Mouse (Mus musculus): ENCODE results near the gene Olfr1086. TPM values are rescaled to one million over a fixed set of nuclear protein-coding genes. Genes with fewer than 3 reads are reported as not detected.
"Not testable (repeated sequence)": the region's sequence is repeated elsewhere in the genome, so short reads cannot be mapped to it uniquely, and the experiment has no call there.

The Olfr1086 gene
- not detected for total RNA-seq (2021)
- polyA plus RNA-seq (2012; rRNA removed) = not detected in 2 replicates
- long read RNA-seq = 0 reads

- intact Hi-C loops (cut with DNase I) = no loop called here
These were observed at the start of gene Olfr1086 for GRCm38 (mm10) chr2:86679992-86680391. Olfr1086 (minus strand) TSS chr2:86680092.

GRCm38 (mm10) chr2:86698295-86698694 is 18.4 kb upstream of the Olfr1086 start, which contains the start of gene Olfr1087:
Olfr1087 (minus strand) TSS chr2:86698395.
- intact Hi-C loops (cut with DNase I) = no loop called here
- Histone ChIP-seq H3K9ac (ENCODE audit: low read depth, low read length) (no peak within 1 kb of the TSS), H3K4me1 (ENCODE audit: control insufficient read depth, insufficient read depth, low read length) (no peaks in the 10 kb centered on the region), H3K79me2 (replicated peaks; ENCODE audit: control insufficient read depth, insufficient read depth, low read length) (no peaks in the 10 kb centered on the region), H3K36me3 (ENCODE audit: control insufficient read depth, insufficient read depth, low read length) (no peaks in the 10 kb centered on the region), H3K4me3 (no peak within 1 kb of the TSS), H3K27me3 (ENCODE audit: control insufficient read depth, insufficient read depth, low read length) (no peaks in the 10 kb centered on the region), H3K27ac (no peak within 1 kb of the TSS)
- no peak for TF ChIP-seq POLR2A (IDR thresholded peaks at IDR 0.05; ENCODE audit: insufficient read depth, low read depth, low read length)
- no peak for TF ChIP-seq CTCF (IDR thresholded peaks at IDR 0.05)
- TF ChIP-seq EP300 (IDR thresholded peaks at IDR 0.05; ENCODE audit: insufficient read depth, low read depth, low read length) = no peak
- DNase-seq = no peak

More at GRCm38 (mm10) chr2:86679992-86680391, at the start of gene Olfr1086:
- Histone ChIP-seq H3K9ac (ENCODE audit: low read depth, low read length) (no peak within 1 kb of the TSS), H3K36me3 (ENCODE audit: control insufficient read depth, insufficient read depth, low read length) (no peaks in the 10 kb centered on the region), H3K4me3 (no peak within 1 kb of the TSS), H3K27me3 (ENCODE audit: control insufficient read depth, insufficient read depth, low read length) (no peaks in the 10 kb centered on the region), H3K4me1 (ENCODE audit: control insufficient read depth, insufficient read depth, low read length) (no peaks in the 10 kb centered on the region), H3K27ac (no peak within 1 kb of the TSS), H3K79me2 (replicated peaks; ENCODE audit: control insufficient read depth, insufficient read depth, low read length) (no peaks in the 10 kb centered on the region)
- 66% methylated on average over 2 of the region's 2 CpGs for WGBS
- DNase-seq = no peak
- TF ChIP-seq POLR2A (IDR thresholded peaks at IDR 0.05; ENCODE audit: insufficient read depth, low read depth, low read length) (no peak), EP300 (IDR thresholded peaks at IDR 0.05; ENCODE audit: insufficient read depth, low read depth, low read length) (no peak), CTCF (IDR thresholded peaks at IDR 0.05) (no peak)

GRCm38 (mm10) chr2:86661919-86662318 is 18.0 kb downstream of the Olfr1086 start, which contains the start of gene Olfr1085:
Olfr1085 (minus strand) TSS chr2:86662019.
- intact Hi-C loops (cut with DNase I) = no loop called here
- WGBS = 15% methylated on average over 1 of the region's 1 CpGs

GRCm38 (mm10) chr2:86639625-86640024 is 40.3 kb downstream of the Olfr1086 start, which contains the start of gene Olfr1084:
Olfr1084 (minus strand) TSS chr2:86639725.
- H3K36me3 ChIP-seq (ENCODE audit: control insufficient read depth, insufficient read depth, low read length); H3K4me3 ChIP-seq; H3K4me1 ChIP-seq (ENCODE audit: control insufficient read depth, insufficient read depth, low read length); H3K79me2 ChIP-seq (replicated peaks; ENCODE audit: control insufficient read depth, insufficient read depth, low read length); H3K9ac ChIP-seq (ENCODE audit: low read depth, low read length); H3K27ac ChIP-seq; DNase-seq; intact Hi-C loops (cut with DNase I); H3K27me3 ChIP-seq (ENCODE audit: control insufficient read depth, insufficient read depth, low read length): not testable (repeated sequence)
- WGBS = 72% methylated on average over 1 of the region's 1 CpGs

More at GRCm38 (mm10) chr2:86661919-86662318, 18.0 kb downstream of the Olfr1086 start, which contains the start of gene Olfr1085:
- Histone ChIP-seq H3K4me3 (no peak within 1 kb of the TSS), H3K79me2 (replicated peaks; ENCODE audit: control insufficient read depth, insufficient read depth, low read length) (no peaks in the 10 kb centered on the region), H3K27ac (no peak within 1 kb of the TSS), H3K36me3 (ENCODE audit: control insufficient read depth, insufficient read depth, low read length) (no peaks in the 10 kb centered on the region), H3K4me1 (ENCODE audit: control insufficient read depth, insufficient read depth, low read length) (no peaks in the 10 kb centered on the region), H3K9ac (ENCODE audit: low read depth, low read length) (no peak within 1 kb of the TSS), H3K27me3 (ENCODE audit: control insufficient read depth, insufficient read depth, low read length) (no peaks in the 10 kb centered on the region)
- no peak for TF ChIP-seq EP300 (IDR thresholded peaks at IDR 0.05; ENCODE audit: insufficient read depth, low read depth, low read length)
- TF ChIP-seq POLR2A (IDR thresholded peaks at IDR 0.05; ENCODE audit: insufficient read depth, low read depth, low read length) = no peak
- no peak for DNase-seq

Other genes with a start within 250 kb of the Olfr1086 start
- not detected for gene Olfr1065, start 229.5 kb downstream of the Olfr1086 start, total RNA-seq (2021)
- not detected in 2 replicates for gene Olfr1065, start 229.5 kb downstream of the Olfr1086 start, polyA plus RNA-seq (2012; rRNA removed)
- not detected for gene Olfr1066, start 223.8 kb downstream of the Olfr1086 start, total RNA-seq (2021)
- gene Olfr1066, start 223.8 kb downstream of the Olfr1086 start, polyA plus RNA-seq (2012; rRNA removed) = not detected in 2 replicates
- gene Olfr228, start 192.7 kb downstream of the Olfr1086 start, total RNA-seq (2021) = not detected
- gene Olfr228, start 192.7 kb downstream of the Olfr1086 start, polyA plus RNA-seq (2012; rRNA removed) = not detected in 2 replicates
- gene Olfr1076, start 171.6 kb downstream of the Olfr1086 start, total RNA-seq (2021) = not detected
- gene Olfr1076, start 171.6 kb downstream of the Olfr1086 start, polyA plus RNA-seq (2012; rRNA removed) = not detected in 2 replicates
- gene Olfr1079, start 137.6 kb downstream of the Olfr1086 start, total RNA-seq (2021) = not detected
- gene Olfr1079, start 137.6 kb downstream of the Olfr1086 start, polyA plus RNA-seq (2012; rRNA removed) = not detected in 2 replicates
- gene Olfr1080, start 121.9 kb downstream of the Olfr1086 start, total RNA-seq (2021) = not detected
- gene Olfr1080, start 121.9 kb downstream of the Olfr1086 start, polyA plus RNA-seq (2012; rRNA removed) = not detected in 2 replicates
- gene Olfr1082, start 81.1 kb downstream of the Olfr1086 start, total RNA-seq (2021) = not detected
- not detected in 2 replicates for gene Olfr1082, start 81.1 kb downstream of the Olfr1086 start, polyA plus RNA-seq (2012; rRNA removed)
- not detected for gene Olfr1084, start 40.4 kb downstream of the Olfr1086 start, total RNA-seq (2021)
- gene Olfr1084, start 40.4 kb downstream of the Olfr1086 start, polyA plus RNA-seq (2012; rRNA removed) = not detected in 2 replicates
- gene Olfr1085, start 18.1 kb downstream of the Olfr1086 start, total RNA-seq (2021) = not detected
- gene Olfr1085, start 18.1 kb downstream of the Olfr1086 start, polyA plus RNA-seq (2012; rRNA removed) = not detected in 2 replicates
- gene Olfr1087, start 18.3 kb upstream of the Olfr1086 start, total RNA-seq (2021) = not detected
- not detected in 2 replicates for gene Olfr1087, start 18.3 kb upstream of the Olfr1086 start, polyA plus RNA-seq (2012; rRNA removed)
- not detected for gene Olfr1089, start 53.6 kb upstream of the Olfr1086 start, total RNA-seq (2021)
- not detected in 2 replicates for gene Olfr1089, start 53.6 kb upstream of the Olfr1086 start, polyA plus RNA-seq (2012; rRNA removed)
- not detected for gene Olfr1090, start 78.9 kb upstream of the Olfr1086 start, total RNA-seq (2021)
- gene Olfr1090, start 78.9 kb upstream of the Olfr1086 start, polyA plus RNA-seq (2012; rRNA removed) = not detected in 2 replicates
- not detected for gene Olfr1093, start 102.4 kb upstream of the Olfr1086 start, total RNA-seq (2021)
- not detected in 2 replicates for gene Olfr1093, start 102.4 kb upstream of the Olfr1086 start, polyA plus RNA-seq (2012; rRNA removed)
- gene Olfr141, start 129.9 kb upstream of the Olfr1086 start, total RNA-seq (2021) = not detected
- not detected in 2 replicates for gene Olfr141, start 129.9 kb upstream of the Olfr1086 start, polyA plus RNA-seq (2012; rRNA removed)
- not detected for gene Olfr1094, start 144.6 kb upstream of the Olfr1086 start, total RNA-seq (2021)
- gene Olfr1094, start 144.6 kb upstream of the Olfr1086 start, polyA plus RNA-seq (2012; rRNA removed) = not detected in 2 replicates
- gene Olfr1095, start 171.6 kb upstream of the Olfr1086 start, total RNA-seq (2021) = not detected
- not detected in 2 replicates for gene Olfr1095, start 171.6 kb upstream of the Olfr1086 start, polyA plus RNA-seq (2012; rRNA removed)
- gene Gm13723, start 194.7 kb upstream of the Olfr1086 start, total RNA-seq (2021) = not detected
- gene Gm13723, start 194.7 kb upstream of the Olfr1086 start, polyA plus RNA-seq (2012; rRNA removed) = not detected in 2 replicates
- not detected for gene Olfr1097, start 212.1 kb upstream of the Olfr1086 start, total RNA-seq (2021)
- gene Olfr1097, start 212.1 kb upstream of the Olfr1086 start, polyA plus RNA-seq (2012; rRNA removed) = not detected in 2 replicates
- gene Olfr1098, start 244.5 kb upstream of the Olfr1086 start, total RNA-seq (2021) = not detected
- not detected in 2 replicates for gene Olfr1098, start 244.5 kb upstream of the Olfr1086 start, polyA plus RNA-seq (2012; rRNA removed)